Mouse (Mus musculus): ENCODE results near the gene Cdkn2d. TPM values are rescaled to one million over a fixed set of nuclear protein-coding genes. Genes with fewer than 3 reads are reported as not detected.
"Not testable (repeated sequence)": the region's sequence is repeated elsewhere in the genome, so short reads cannot be mapped to it uniquely, and the experiment has no call there.

Gene Cdkn2d
- polyA plus RNA-seq, 1 experiment: 34.7 TPM

DNA sequence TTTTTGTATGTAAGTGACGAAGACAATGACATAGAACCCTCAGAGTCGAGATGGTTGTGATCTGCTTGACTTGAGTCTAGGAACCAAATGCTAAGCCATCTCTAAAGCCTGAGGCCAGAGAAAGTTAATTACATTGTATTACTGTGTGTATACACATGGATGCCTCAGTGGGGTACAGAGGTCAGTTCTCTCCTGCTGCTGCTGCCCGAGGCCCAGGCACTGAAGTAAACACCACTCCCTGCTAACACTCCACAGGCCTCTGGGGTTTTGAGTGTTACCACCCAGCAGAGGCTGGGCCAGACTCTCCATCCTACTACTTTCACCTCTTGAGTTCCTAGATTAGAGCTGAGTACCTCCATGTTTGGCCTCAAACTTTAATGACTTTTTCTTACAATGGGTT is 7.2 kb downstream of the Cdkn2d start:
- no peak for TF ChIP-seq POLR2A (IDR thresholded peaks at IDR 0.05; ENCODE audit: borderline replicate concordance, extremely low read depth, low read depth, low read length)
- no peak for TF ChIP-seq CTCF (IDR thresholded peaks at IDR 0.05; ENCODE audit: insufficient read depth, low read length)
- DNase-seq: no peak
- Histone ChIP-seq H3K4me1 (ENCODE audit: control insufficient read depth, insufficient read depth, low read length) (peaks cover 10% of the 10 kb centered on the region; the same call in 1 of the 2 replicates), H3K4me3 (replicated peaks; ENCODE audit: extremely low read depth, low read depth, low read length) (no peak overlapping the region)
- WGBS: 81% methylated on average over 3 of the region's 3 CpGs

DNA sequence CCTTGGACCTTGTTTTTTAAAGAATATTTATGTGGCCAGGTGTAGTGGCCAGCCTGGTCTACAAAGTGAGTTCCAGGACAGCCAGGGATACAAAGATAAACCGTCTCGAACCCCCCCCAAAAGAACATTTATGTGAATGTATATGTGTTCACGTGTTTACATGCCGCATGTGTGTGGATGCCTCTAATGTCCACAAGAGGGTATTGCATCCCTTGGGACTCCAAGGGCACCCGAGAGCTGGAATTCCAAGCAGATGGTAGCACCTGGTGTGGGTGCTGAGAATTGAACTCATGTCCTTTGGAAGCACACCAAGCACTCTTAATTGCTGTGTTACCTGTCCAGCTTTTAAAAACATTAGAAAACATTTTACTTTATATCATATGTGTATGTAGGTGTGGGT is 7.6 kb downstream of the Cdkn2d start:
- H3K4me1 ChIP-seq (ENCODE audit: control insufficient read depth, insufficient read depth, low read length): peaks cover 8% of the 10 kb centered on the region; the same call in 1 of the 2 replicates
- H3K4me3 ChIP-seq (replicated peaks; ENCODE audit: extremely low read depth, low read depth, low read length): no peak overlapping the region
- no peak for DNase-seq
- no peak for TF ChIP-seq CTCF (IDR thresholded peaks at IDR 0.05; ENCODE audit: insufficient read depth, low read length)
- TF ChIP-seq POLR2A (IDR thresholded peaks at IDR 0.05; ENCODE audit: borderline replicate concordance, extremely low read depth, low read depth, low read length): no peak
- 90% methylated on average over 5 of the region's 5 CpGs for WGBS

DNA sequence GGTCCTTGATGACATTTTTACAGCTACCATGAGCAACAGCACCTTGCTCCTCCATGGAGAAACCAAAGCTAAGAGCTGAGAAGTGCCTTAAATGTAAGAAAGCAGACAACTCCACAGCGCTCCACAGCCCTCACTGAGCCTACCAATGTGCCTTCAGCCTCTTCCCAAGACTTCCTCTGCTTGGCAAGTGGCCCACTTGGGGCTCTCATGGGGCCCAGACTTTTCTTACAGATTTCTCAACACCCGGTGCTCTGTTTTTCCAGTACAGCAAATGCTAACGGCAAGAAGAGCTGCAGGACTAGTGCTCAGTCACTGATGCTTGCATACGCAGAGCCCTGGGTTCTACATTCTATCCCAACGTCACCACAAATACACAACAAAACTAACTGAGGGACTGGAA is 13.4 kb downstream of the Cdkn2d start:
- H3K4me3 ChIP-seq (replicated peaks; ENCODE audit: extremely low read depth, low read depth, low read length): no peak overlapping the region
- 75% methylated on average over 5 of the region's 5 CpGs for WGBS
- H3K4me1 ChIP-seq (ENCODE audit: control insufficient read depth, insufficient read depth, low read length): no peaks in the 10 kb centered on the region
- TF ChIP-seq CTCF (IDR thresholded peaks at IDR 0.05; ENCODE audit: insufficient read depth, low read length) (no peak), POLR2A (IDR thresholded peaks at IDR 0.05; ENCODE audit: borderline replicate concordance, extremely low read depth, low read depth, low read length) (no peak)
- no peak for DNase-seq

DNA sequence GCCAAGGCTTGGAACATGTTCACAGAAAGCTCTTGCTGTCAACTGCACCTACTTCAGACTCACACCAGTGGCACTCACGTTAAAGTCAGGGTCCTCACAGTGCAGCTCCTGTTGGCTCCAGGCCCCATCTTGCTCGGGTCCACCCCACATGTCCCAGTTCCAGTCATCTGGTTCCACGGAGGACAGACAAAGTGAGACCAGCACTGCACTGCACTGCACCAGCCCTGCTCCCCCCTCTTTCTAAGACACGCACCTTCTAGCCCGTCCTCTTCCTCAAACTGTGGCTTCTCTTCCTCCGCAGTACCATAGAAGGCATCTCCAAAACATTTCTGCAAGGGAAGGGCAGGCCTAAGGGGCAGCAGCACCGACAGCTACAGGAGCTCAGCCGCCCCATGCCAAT is 14.9 kb downstream of the Cdkn2d start:
- Histone ChIP-seq H3K4me3 (replicated peaks; ENCODE audit: extremely low read depth, low read depth, low read length) (no peak overlapping the region), H3K4me1 (ENCODE audit: control insufficient read depth, insufficient read depth, low read length) (no peaks in the 10 kb centered on the region)
- 81% methylated on average over 8 of the region's 8 CpGs for WGBS
- TF ChIP-seq POLR2A (IDR thresholded peaks at IDR 0.05; ENCODE audit: borderline replicate concordance, extremely low read depth, low read depth, low read length): no peak
- no peak for TF ChIP-seq CTCF (IDR thresholded peaks at IDR 0.05; ENCODE audit: insufficient read depth, low read length)
- DNase-seq: no peak

DNA sequence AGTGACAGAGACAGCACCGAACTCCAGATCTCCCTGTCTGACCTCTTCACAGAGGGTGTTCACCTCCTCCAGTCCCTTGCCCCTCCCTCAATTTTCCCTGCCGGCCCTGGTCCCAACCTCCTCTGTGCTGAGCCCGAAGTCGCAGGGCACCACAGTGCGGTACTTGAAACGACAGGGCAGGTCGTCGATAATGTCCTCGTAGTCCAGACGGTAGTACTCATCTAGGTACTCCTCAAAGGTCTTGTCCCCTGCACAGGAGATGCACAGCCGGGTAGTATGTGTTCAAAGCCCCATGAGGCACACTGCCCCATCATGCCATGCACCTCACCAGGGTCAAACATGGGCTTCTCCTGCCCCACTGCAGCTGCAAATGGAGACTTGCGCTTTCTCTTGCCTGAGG is 15.5 kb downstream of the Cdkn2d start:
- Histone ChIP-seq H3K4me1 (ENCODE audit: control insufficient read depth, insufficient read depth, low read length) (no peaks in the 10 kb centered on the region), H3K4me3 (replicated peaks; ENCODE audit: extremely low read depth, low read depth, low read length) (no peak overlapping the region)
- 86% methylated on average over 12 of the region's 12 CpGs for WGBS
- TF ChIP-seq POLR2A (IDR thresholded peaks at IDR 0.05; ENCODE audit: borderline replicate concordance, extremely low read depth, low read depth, low read length) (no peak), CTCF (IDR thresholded peaks at IDR 0.05; ENCODE audit: insufficient read depth, low read length) (no peak)
- DNase-seq: no peak

DNA sequence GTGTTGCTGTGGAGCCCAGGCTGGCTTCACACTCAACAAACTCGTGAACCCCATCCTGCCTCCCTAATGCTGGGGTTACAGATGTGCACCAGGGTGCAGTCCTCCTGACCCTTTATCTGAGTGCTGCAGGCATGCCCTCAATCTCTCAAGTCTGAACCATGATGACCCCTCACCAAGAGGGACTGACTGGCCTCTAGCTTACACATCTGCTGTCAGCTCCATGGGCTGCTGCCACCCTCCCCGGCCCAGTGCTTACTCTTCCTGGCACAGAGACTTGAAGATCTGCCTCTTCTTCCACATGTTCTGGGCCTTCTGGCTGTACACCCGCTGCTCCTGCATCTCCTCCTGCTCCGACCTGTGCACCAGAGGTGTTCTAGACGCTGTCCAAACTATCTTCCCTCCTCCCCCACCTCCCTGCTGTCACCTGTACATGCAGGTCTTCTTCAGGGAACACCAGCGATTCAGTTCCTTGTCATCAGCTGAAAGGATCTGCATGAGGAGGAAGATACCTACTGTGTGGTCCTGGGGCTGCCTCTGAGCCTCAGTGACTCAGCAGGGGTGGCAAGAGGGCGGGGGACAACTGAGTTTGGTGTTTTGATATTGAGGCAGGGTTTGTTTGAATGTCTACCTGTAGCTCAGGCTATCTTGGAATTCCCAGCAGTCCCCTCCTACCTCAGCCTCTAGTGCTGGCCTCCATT is 16.0 kb downstream of the Cdkn2d start:
- Histone ChIP-seq H3K4me3 (replicated peaks; ENCODE audit: extremely low read depth, low read depth, low read length) (no peak overlapping the region), H3K4me1 (ENCODE audit: control insufficient read depth, insufficient read depth, low read length) (no peaks in the 10 kb centered on the region)
- TF ChIP-seq CTCF (IDR thresholded peaks at IDR 0.05; ENCODE audit: insufficient read depth, low read length) (no peak), POLR2A (IDR thresholded peaks at IDR 0.05; ENCODE audit: borderline replicate concordance, extremely low read depth, low read depth, low read length) (no peak)
- no peak for DNase-seq
- 78% methylated on average over 7 of the region's 7 CpGs for WGBS

DNA sequence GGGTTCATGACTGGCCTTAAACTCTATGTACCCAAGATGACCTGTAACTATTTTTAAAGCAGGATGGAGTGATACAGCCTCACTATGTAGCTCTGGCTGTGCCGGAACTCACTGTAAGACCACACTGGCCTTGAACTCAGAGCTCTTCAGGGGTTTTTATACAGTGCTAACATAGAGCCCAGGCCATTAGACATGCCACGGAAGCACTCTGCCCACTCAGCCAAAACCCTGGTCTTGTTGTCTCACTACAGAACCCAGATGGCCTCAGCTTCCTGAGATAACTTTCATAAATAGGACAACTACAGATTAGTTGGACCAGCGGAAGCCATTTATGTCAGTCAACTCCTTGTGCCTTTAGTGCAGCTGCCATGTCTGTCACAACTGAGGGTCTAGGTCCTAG is 16.9 kb downstream of the Cdkn2d start:
- no peak for DNase-seq
- 77% methylated on average over 3 of the region's 3 CpGs for WGBS
- TF ChIP-seq CTCF (IDR thresholded peaks at IDR 0.05; ENCODE audit: insufficient read depth, low read length) (no peak), POLR2A (IDR thresholded peaks at IDR 0.05; ENCODE audit: borderline replicate concordance, extremely low read depth, low read depth, low read length) (no peak)

DNA sequence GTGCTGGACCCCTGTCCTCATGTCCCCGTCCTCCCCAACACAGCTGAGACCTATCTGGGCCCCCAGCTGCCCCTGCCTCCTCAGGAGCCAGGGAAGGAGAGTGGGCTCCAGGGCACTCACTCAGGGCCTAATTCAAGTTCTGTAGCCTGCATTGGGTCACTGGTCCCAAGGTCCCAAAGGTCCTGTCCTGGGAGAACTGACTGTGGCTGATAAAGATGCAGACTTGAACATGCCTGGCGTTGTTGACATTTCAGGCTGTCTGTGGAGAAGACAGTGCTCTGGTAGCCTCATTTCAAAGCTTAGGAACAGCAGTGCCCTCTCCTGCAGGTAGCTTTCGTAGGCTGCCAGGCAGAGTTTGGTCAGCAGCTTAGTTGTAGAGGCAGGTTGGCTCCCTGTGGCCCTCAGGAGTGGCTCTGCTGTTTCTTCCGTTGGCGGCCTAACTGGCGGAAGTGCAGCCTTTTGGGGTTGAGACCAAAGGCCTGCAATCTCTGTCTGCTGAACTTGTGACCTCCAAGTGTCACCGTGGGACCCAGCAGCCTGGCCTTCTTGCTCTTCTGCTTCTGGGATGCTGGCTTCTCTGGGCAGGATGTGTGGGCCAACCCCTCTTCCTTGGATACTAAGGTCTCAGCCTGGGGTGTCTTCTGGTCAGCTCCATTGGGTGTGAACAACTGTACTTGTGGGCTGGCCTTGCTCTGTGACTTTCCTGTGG is 17.5 kb downstream of the Cdkn2d start:
- H3K4me3 ChIP-seq (replicated peaks; ENCODE audit: extremely low read depth, low read depth, low read length): no peak overlapping the region
- WGBS: 69% methylated on average over 7 of the region's 7 CpGs

More for the DNA sequence above, 16.9 kb downstream of the Cdkn2d start:
- no peak overlapping the region for H3K4me3 ChIP-seq (replicated peaks; ENCODE audit: extremely low read depth, low read depth, low read length)
- no peaks in the 10 kb centered on the region for H3K4me1 ChIP-seq (ENCODE audit: control insufficient read depth, insufficient read depth, low read length)

DNA sequence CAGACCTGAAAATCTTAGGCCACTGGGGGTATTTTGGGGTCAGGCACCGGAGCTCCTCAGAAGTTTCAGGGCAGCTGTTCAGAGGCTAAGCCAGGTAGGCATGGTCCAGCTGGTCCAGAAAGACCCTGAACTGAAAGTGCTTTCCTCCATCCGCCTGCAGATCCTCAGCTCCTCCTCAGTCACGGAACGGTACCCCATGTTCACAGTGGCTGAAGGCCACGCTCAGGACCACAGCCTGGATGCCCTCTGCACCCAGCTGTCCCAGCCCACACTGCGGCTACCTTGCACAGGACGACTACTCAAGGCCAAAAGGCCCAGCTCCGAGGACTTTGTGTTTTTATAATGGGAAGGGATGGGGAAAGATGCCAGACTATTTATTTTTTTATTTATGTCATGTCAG is 18.1 kb downstream of the Cdkn2d start:
- H3K4me1 ChIP-seq (ENCODE audit: control insufficient read depth, insufficient read depth, low read length): no peaks in the 10 kb centered on the region
- no peak for DNase-seq
- WGBS: 77% methylated on average over 8 of the region's 8 CpGs

More for the DNA sequence above, 17.5 kb downstream of the Cdkn2d start:
- DNase-seq: no peak
- no peak for TF ChIP-seq POLR2A (IDR thresholded peaks at IDR 0.05; ENCODE audit: borderline replicate concordance, extremely low read depth, low read depth, low read length)
- TF ChIP-seq CTCF (IDR thresholded peaks at IDR 0.05; ENCODE audit: insufficient read depth, low read length): no peak
- H3K4me1 ChIP-seq (ENCODE audit: control insufficient read depth, insufficient read depth, low read length): no peaks in the 10 kb centered on the region

DNA sequence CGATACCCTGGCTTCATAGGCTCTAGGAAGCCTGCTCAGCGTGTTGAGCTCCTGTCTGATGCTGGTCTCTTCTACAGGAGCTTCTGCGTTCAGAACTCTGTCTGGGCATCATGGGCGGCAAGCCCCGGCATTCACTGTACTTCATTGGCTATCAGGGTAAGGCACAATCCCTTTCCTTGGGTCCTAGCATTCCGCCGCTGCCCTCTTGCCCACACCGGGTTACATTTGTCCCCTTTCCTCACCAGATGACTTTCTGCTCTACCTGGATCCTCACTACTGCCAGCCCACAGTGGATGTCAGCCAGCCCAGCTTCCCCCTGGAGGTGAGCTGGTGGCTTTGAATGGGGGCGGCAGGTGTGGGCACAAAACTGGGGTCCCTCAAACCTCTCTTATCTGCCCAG is 18.8 kb downstream of the Cdkn2d start:
- Histone ChIP-seq H3K4me1 (ENCODE audit: control insufficient read depth, insufficient read depth, low read length) (no peaks in the 10 kb centered on the region), H3K4me3 (replicated peaks; ENCODE audit: extremely low read depth, low read depth, low read length) (no peak overlapping the region)
- no peak for TF ChIP-seq CTCF (IDR thresholded peaks at IDR 0.05; ENCODE audit: insufficient read depth, low read length)
- no peak for TF ChIP-seq POLR2A (IDR thresholded peaks at IDR 0.05; ENCODE audit: borderline replicate concordance, extremely low read depth, low read depth, low read length)
- DNase-seq: no peak
- 89% methylated on average over 9 of the region's 9 CpGs for WGBS

More for the DNA sequence above, 18.1 kb downstream of the Cdkn2d start:
- no peak for TF ChIP-seq POLR2A (IDR thresholded peaks at IDR 0.05; ENCODE audit: borderline replicate concordance, extremely low read depth, low read depth, low read length)
- TF ChIP-seq CTCF (IDR thresholded peaks at IDR 0.05; ENCODE audit: insufficient read depth, low read length): no peak
- no peak overlapping the region for H3K4me3 ChIP-seq (replicated peaks; ENCODE audit: extremely low read depth, low read depth, low read length)

DNA sequence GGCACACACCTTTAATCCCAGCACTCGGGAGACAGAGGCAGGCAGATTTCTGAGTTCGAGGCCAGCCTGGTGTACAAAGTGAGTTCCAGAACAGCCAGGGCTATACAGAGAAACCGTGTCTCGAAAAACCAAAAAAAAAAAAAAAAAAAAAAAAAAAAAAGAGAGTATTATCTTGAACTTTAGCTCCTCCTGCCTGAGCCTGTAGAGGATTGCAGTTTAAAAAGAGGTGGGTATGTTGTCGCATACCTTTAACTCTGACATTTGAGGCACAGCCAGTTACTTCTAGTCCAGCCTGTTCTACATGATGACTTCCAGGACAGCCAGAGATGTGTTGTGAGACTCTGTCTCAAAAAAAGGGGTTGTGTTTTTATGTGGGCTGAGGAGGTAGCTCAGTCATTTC is 21.6 kb downstream of the Cdkn2d start:
- WGBS: 72% methylated on average over 5 of the region's 5 CpGs
- not testable (repeated sequence) for H3K4me3 ChIP-seq (replicated peaks; ENCODE audit: extremely low read depth, low read depth, low read length); DNase-seq; H3K4me1 ChIP-seq (ENCODE audit: control insufficient read depth, insufficient read depth, low read length)

Data from lung, adult 2 months (tissue).